Mouse (Mus musculus) ES-E14 (cell line): Measurements from ENCODE around the gene Cog5. TPM values are rescaled to one million over a fixed set of nuclear protein-coding genes. Genes with fewer than 3 reads are reported as not detected.

ENCODE experiments used
- DNase-seq: peaks from one replicate; pipeline ENCODE4 v3.0.0-alpha.2; 2013; ENCODE audit warnings: low read depth, low spot score
- H3K27ac ChIP-seq: 2 replicates; pipeline ENCODE4 v1.5.1; 2012; ENCODE audit warnings: low read depth, mild to moderate bottlenecking, low read length, moderate library complexity, mixed read lengths; ENCODE audit not compliant: poor library complexity, insufficient read depth, severe bottlenecking
- H3K36me3 ChIP-seq: 2 replicates; pipeline ENCODE4 v1.6.1; 2012; ENCODE audit warnings: mild to moderate bottlenecking, low read length, moderate library complexity, mixed read lengths; ENCODE audit not compliant: control insufficient read depth, poor library complexity, insufficient read depth, severe bottlenecking
- H3K4me1 ChIP-seq, 2 experiments: fragments of 150-350 bp in 1 of 2; sonication (generic) in 1 of 2; 2 replicates each; pipeline ENCODE4 v1.6.1; 2012; ENCODE audit warnings: low read length in 2 of 2, mild to moderate bottlenecking in 1 of 2, mixed read lengths in 1 of 2; ENCODE audit not compliant: control insufficient read depth in 2 of 2, insufficient read depth in 2 of 2, poor library complexity in 1 of 2
- H3K4me3 ChIP-seq, 2 experiments: fragments of 150-350 bp in 1 of 2; sonication (generic) in 1 of 2; 2 replicates each; pipeline ENCODE4 v1.5.1; 2012; ENCODE audit warnings: low read length in 2 of 2, low read depth in 1 of 2, mild to moderate bottlenecking in 1 of 2, mixed read lengths in 1 of 2; ENCODE audit not compliant: insufficient read depth in 1 of 2, poor library complexity in 1 of 2, severe bottlenecking in 1 of 2
- H3K9ac ChIP-seq: 2 replicates; pipeline ENCODE4 v1.6.1; 2012; ENCODE audit warnings: low read depth, mild to moderate bottlenecking, low read length, mixed read lengths; ENCODE audit not compliant: poor library complexity, insufficient read depth, severe bottlenecking
- H3K9me3 ChIP-seq: fragments of 150-350 bp; sonication (generic); 2 replicates; pipeline ENCODE4 v1.6.1; 2012; ENCODE audit warnings: low read depth, mild to moderate bottlenecking, low read length; ENCODE audit not compliant: control insufficient read depth, insufficient read depth
- CHD2 ChIP-seq: IDR thresholded peaks from 2 replicates; pipeline ENCODE4 v1.6.1; 2014; ENCODE audit warnings: mild to moderate bottlenecking, low read depth, low read length, inconsistent platforms
- HCFC1 ChIP-seq: IDR thresholded peaks from 2 replicates; pipeline ENCODE4 v1.6.1; 2012; ENCODE audit warnings: low read length, inconsistent platforms, borderline replicate concordance; ENCODE audit not compliant: insufficient read depth
- MAFK ChIP-seq: IDR thresholded peaks from 2 replicates; pipeline ENCODE4 v1.6.1; 2014; ENCODE audit warnings: mild to moderate bottlenecking, low read depth, low read length, inconsistent platforms; ENCODE audit not compliant: insufficient read depth
- ZC3H11A ChIP-seq: IDR thresholded peaks from 2 replicates; pipeline ENCODE4 v1.6.1; 2012; ENCODE audit warnings: low read depth, mild to moderate bottlenecking, inconsistent platforms, low read length, borderline replicate concordance
- ZNF384 ChIP-seq: IDR thresholded peaks from 2 replicates; pipeline ENCODE4 v1.6.1; 2012; ENCODE audit warnings: low read depth, low read length, inconsistent platforms
- in situ Hi-C, 2 experiments: fragments of 600-800 bp; cut with MboI; formaldehyde crosslinking; loops; one replicate each; pipeline ENCODE4 v1.15.1; 2025; ENCODE audit warnings: low sequenced_read_pairs in 2 of 2, inconsistent platforms in 1 of 2; ENCODE audit not compliant: unreplicated experiment in 2 of 2
- total RNA-seq: library from RNA; depleted of rRNA; stranded (reverse); fragments of 300-350 nt; gene quantifications from 2 replicates; pipeline ENCODE4 v1.2.3, GENCODE M21; 2012

The Cog5 gene
- total RNA-seq, 1 experiment, result 33.3 TPM

- H3K36me3 ChIP-seq, result peaks cover 3% of the 10 kb centered on the region; the same call in 1 of the 2 replicates
- 0 out of 4 replicates have a peak, but pooled peaks cover 0 to 4% of the 10 kb centered on the region in 2 experiments for H3K4me1 ChIP-seq
- no peak overlapping the region for H3K27ac ChIP-seq
- in situ Hi-C loops, result no loop called here
- no peaks in the 10 kb centered on the region for H3K9me3 ChIP-seq
- DNase-seq, result no peak
- no peak overlapping the region for H3K4me3 ChIP-seq
- H3K9ac ChIP-seq, result no peak overlapping the region
- no peak for TF ChIP-seq CHD2
- TF ChIP-seq ZNF384, result no peak
Measured at GRCm38 (mm10) chr12:31916691-31917090, 262.0 kb downstream of the Cog5 start.

- DNase-seq, result no peak
- no peak overlapping the region for H3K27ac ChIP-seq
- TF ChIP-seq CHD2 (no peak), HCFC1 (no peak), ZNF384 (no peak), ZC3H11A (no peak), MAFK (no peak)
- in situ Hi-C loops, result no loop called here
- H3K9ac ChIP-seq, result no peak overlapping the region
- no peak overlapping the region for H3K4me3 ChIP-seq
- H3K4me1 ChIP-seq, result 0 out of 4 replicates have a peak, but pooled peaks cover 0 to 4% of the 10 kb centered on the region in 2 experiments
- H3K9me3 ChIP-seq, result no peaks in the 10 kb centered on the region
- peaks cover 3% of the 10 kb centered on the region; the same call in 1 of the 2 replicates for H3K36me3 ChIP-seq
Measured at GRCm38 (mm10) chr12:31917245-31917644, 262.6 kb downstream of the Cog5 start.

- Histone ChIP-seq H3K9ac (no peak overlapping the region), H3K9me3 (no peaks in the 10 kb centered on the region), H3K4me3 (no peak overlapping the region), H3K36me3 (peaks cover 6% of the 10 kb centered on the region; the same call in 1 of the 2 replicates), H3K27ac (no peak overlapping the region), H3K4me1 (peaks cover 0 to 6% of the 10 kb centered on the region in 2 experiments; a peak in 1 of 4 replicates)
- in situ Hi-C loops, result no loop called here
- no peak for DNase-seq
- TF ChIP-seq ZNF384 (no peak), MAFK (peak; percentile 95)
Measured at GRCm38 (mm10) chr12:31920464-31921405, 266.1 kb downstream of the Cog5 start.

GRCm38 (mm10) chr12:31924135-31924534 lies 269.5 kb downstream of the Cog5 start:
- H3K9me3 ChIP-seq, result no peaks in the 10 kb centered on the region
- H3K36me3 ChIP-seq, result peaks cover 14% of the 10 kb centered on the region
- no peak for TF ChIP-seq ZC3H11A
- TF ChIP-seq HCFC1, result no peak
- no peak overlapping the region for H3K9ac ChIP-seq
- H3K27ac ChIP-seq, result no peak overlapping the region
- DNase-seq, result no peak
- no peak overlapping the region for H3K4me3 ChIP-seq
- H3K4me1 ChIP-seq, result peaks cover 0 to 4% of the 10 kb centered on the region in 2 experiments; a peak in 1 of 4 replicates
- in situ Hi-C loops, result no loop called here

- peaks cover 14% of the 10 kb centered on the region for H3K36me3 ChIP-seq
- TF ChIP-seq ZC3H11A (no peak), MAFK (no peak), CHD2 (no peak), ZNF384 (no peak), HCFC1 (no peak)
- no peak overlapping the region for H3K4me3 ChIP-seq
- H3K9ac ChIP-seq, result no peak overlapping the region
- DNase-seq, result no peak
- no peak overlapping the region for H3K27ac ChIP-seq
- in situ Hi-C loops, result loop anchor here (25.0 kb wide), 2 partner anchors 413 to 912 kb away; no protein-coding TSS in a partner anchor
- peaks cover 0 to 4% of the 10 kb centered on the region in 2 experiments; a peak in 1 of 4 replicates for H3K4me1 ChIP-seq
- H3K9me3 ChIP-seq, result no peaks in the 10 kb centered on the region
Measured at GRCm38 (mm10) chr12:31925343-31925742, 270.7 kb downstream of the Cog5 start.
